Mouse (Mus musculus): ENCODE measurements around the gene Tnf.

Tnf gene

DNA sequence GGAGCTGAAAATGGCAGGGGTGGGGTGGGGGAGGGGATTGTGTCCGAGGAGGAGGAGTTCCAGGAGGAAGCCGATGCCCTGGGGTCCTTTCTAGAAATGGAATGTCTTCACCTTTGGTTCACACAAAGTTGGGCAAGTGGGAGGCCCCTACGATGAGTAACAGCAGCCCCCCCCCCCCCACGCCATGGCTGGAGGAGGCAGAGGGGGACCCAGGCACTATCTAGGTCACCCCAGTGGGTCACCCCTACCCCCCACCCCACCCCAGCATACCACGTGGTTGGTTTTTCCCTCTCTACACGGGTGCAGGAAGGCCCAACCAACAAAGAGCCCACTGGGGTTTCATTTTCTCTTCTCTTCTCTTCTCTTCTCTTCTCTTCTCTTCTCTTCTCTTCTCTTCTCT, 4.7 kb downstream of the Tnf start:
- no peak for DNase-seq

DNA sequence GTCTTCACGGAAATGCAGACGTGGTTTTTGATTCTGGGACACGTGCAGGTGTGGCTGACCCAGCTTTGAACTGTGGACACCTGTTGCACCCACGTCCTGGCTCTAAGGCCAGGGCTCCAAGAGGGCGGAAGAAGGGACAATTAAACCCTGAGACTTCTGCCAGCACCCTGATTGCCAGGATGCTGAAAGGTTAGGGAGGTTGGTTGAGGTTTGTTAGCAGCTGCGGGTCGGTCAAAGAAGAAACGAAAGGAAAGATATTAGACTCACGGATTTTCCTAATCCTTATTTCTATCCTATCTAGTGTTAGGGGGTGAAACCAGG, 5.5 kb downstream of the Tnf start:
- DNase-seq, result no peak

DNA sequence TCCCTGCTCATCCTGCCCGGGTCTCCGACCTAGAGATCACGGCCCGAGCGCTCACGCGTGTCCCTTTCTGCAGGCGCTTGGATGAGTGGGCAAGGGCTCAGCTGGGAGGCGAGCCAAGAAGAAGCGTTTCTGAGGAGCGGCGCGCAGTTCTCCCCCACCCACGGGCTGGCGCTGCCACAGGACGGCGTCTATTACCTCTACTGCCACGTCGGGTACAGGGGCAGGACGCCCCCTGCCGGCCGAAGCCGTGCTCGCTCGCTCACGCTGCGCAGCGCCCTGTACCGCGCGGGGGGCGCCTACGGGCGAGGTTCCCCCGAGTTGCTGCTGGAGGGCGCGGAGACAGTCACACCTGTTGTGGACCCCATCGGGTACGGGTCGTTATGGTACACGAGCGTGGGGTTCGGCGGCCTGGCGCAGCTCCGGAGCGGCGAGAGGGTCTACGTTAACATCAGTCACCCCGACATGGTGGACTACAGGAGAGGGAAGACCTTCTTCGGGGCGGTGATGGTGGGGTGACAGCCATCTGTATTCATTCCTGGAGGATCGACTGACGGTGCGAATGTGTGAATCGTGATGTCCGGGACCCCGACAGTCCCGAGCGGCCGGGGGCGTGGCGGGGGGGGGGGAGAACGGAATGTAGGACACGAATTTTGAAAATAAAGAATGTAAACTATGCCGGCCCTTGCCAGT, 6.0 kb downstream of the Tnf start:
- peak; percentile 85 for DNase-seq

DNA sequence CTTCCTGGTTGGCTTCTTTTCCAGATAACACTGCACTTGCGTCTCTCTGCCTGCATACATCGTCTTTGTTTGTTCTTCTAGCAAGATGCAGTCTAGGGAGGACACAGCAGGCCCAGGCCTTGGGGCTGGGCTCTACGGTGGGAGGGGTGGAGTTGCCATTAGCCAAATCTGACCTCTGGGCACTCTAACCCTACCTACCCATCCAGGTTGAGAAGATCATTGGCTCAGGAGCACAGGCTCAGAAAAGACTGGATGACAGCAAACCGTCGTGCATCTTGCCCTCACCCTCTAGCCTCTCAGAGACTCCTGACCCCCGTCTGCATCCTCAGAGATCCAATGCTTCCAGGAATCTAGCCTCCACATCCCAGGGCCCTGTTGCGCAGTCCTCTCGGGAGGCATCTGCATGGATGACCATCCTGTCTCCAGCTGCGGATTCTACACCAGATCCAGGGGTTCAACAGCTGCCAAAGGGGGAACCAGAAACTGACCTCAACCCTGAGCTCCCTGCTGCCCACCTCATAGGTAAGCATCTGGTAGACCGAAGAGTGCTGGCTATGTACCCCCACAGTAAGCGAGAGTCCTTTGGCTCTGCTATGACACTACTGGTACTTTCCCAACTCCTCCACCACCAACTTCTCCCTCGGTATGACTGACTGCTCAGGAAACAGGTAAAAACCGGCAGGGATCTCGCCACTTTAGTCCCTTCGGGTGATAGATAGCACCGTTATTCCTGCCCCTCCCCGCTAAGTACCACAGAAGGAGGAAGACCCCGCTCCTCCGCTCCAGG, 6.8 kb downstream of the Tnf start:
- DNase-seq, result no peak

DNA sequence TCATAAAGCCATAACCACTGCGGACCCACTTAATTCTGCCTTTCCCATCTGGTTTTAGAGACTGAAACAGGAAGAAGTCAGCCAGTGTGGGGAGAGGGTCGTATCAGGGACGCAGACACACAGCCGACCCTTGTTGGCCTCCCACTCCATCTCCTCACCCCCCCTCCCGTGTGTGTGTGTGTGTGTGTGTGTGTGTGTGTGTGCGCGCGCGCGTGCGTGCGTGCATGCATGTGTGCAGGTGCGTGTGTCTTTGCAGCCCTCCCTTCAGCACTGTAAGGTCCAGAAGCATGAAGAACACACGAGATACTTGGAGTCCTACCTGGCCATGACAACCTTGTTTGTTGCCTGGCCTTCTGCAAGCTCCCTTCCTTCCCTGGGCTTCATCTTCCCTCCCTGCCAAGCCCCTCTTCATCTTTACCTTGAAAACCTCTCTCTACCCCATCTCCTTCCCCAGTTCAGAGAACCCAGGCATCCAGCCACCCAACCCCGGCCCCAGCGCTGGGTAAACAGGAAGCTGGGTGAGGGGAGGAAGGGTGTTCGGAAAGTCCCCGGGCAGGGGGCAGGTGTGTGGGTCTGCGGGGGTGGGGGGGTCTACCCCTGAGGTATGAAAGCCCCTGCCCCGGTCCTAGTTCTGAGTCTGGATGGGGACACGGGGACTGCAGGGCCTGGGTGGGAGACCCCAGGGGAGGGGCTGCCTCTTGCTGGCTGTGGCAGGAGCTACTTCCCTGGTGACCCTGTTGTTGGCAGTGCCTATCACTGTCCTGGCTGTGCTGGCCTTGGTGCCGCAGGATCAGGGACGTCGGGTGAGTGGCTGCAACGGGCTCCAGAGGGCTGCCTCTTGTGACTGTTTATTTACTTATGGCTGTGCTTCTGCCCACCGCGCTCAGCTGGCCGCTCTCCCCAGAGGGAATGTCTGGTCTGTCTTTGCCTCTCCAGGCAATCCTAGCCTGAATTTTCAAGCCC, 7.6 kb downstream of the Tnf start, which contains the start of gene Ltb:
Ltb (plus strand) TSS at position 559 of the 963 bp plus-strand sequence.
- no peak for DNase-seq

DNA sequence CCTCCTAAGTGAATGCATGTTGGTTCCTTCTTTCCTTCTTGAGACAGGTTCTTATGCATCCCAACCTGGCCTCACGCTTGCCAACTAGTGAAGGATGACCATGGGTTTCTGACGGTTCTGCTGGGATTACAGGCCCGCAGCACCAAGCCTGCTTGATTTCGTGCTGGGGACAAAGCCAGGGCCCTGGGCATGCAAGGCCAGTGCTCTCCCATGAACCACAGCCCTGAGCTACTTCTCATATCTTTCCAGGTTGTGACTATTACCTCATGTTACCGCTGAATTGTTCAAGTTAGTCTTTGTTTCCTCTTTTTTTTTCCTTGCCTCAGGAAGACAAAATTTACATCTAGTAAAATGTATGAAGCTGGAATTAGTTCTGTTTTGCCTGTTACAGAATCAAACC, 8.9 kb downstream of the Tnf start:
- no peak for DNase-seq

DNA sequence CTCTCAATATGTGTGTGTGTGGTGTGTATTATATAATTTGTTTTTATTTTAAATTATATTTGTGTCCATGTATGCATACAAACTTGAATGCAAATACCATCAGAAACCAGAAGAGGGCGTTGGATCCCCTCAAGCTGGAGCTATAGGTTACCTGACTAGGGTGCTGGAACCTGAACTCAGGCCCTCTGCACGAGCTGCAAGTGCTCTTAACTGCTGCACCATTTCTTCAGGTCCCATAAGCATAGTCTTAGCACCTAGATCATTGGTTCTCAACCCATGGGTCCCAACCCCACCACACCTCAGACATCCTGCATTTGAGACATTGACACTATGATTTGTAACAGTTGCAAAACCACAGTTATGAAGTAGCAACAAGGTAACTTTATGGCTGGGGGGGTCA, 10.1 kb downstream of the Tnf start:
- no peak for DNase-seq

DNA sequence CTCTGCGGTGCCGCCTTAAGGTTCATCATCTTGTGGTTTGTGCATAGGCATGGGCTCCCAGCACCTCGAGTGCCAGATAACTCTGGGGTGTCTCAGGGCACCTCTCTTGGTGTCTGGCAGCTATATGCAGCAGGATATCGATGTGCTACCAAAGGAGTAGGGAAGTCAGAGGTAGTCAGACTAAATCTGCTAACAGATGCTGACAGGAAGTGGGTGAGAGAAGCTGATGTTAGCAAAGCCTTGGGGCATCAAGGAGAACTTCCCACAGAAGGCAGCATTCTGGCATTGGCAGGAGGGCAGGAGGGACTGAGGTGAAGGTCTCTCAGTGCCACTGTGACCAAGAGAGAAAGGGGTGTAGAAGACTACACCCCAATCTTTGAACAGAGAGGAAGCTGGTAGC, 11.7 kb downstream of the Tnf start:
- no peak for DNase-seq

DNA sequence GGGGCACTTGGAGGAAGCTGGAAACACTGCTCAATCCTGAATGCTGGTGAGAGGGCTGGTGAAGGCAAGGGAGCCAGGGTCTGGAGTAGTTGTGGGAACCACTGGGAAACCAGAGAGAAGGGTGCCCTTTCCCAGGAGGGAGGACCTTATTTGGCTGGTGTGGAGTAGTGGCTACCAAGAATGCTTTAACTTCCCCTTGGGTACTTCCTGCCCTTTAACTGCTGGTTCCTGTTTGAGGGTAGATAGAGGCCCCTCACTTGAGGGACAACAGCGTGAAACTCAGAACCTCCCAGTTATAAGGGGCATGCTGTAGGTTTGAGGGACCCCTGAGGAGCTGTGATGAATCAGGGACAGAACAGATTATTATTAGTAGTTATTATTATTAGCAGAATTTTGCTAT, 12.6 kb downstream of the Tnf start:
- no peak for DNase-seq

DNA sequence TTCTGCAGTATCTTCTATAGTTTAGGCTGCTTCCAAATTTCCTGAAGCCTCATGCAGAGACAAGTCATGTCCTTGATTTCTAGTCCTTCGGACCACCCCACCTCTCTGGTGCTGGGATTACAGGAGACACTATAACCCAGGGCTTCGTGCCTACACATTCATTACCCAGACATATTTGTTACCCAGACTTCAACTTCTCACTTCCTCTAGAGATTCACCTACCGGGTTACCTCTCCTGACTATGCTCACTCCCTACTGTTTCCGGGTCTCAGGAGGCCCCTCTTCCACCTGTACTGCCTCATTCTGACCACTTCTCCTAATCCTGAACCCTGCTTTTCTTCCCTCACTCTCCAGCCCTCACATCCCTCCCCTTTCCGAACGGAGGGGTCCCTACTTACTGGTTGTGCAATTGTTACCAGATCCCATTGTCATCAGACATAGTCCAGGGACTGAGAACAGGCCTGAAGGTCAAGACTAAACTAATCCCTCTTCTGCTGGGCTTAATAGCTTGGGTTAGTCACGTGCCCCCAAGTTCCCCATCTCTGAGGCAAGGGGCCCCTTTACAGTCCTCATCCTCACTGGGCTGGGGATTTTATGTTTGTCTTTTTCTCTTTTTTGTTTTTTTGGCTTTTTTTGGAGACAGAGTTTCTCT, 13.7 kb downstream of the Tnf start, which contains the start of gene Lst1:
Lst1 (minus strand) TSS at position 481 of the 652 bp plus-strand sequence.
- no peak for DNase-seq

DNA sequence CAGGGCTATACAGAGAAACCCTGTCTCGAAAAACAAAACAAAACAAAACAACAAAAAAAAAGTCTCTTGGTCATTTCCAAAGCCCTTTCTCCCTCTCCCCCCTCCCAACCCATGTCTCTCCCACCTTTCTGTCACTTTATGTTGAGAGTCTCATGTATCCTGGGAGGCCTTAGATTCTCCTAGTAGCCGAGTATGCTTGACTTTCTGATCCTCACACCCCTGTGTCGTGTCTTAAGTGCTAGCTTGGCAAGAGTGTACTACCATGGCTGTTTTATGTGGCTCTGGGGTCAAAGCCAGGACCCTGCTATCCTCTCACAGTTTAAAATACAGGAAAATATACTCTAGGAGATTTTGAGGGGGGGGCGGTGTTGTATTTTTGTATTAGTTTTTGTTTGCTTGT, 14.5 kb downstream of the Tnf start:
- DNase-seq, result no peak

DNA sequence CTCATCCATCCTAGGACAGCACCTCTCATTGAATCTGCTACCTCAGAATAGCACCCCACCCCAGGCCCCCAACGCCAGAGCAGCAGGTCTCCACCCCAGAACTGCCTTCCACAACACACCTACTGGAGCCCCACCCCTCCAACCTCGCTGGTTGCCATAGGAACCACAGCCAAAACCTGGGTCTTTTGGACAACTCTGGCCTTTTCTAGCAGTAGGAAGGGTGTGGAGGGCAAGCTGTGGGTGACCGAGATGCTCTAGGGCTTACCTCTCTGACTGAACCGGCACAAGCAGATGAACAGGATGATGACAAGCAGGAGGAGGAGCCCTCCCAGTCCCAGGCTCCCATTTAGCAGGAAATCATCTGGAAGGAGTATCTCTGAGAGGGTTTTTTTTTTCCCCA, 15.1 kb downstream of the Tnf start:
- no peak for DNase-seq

DNA sequence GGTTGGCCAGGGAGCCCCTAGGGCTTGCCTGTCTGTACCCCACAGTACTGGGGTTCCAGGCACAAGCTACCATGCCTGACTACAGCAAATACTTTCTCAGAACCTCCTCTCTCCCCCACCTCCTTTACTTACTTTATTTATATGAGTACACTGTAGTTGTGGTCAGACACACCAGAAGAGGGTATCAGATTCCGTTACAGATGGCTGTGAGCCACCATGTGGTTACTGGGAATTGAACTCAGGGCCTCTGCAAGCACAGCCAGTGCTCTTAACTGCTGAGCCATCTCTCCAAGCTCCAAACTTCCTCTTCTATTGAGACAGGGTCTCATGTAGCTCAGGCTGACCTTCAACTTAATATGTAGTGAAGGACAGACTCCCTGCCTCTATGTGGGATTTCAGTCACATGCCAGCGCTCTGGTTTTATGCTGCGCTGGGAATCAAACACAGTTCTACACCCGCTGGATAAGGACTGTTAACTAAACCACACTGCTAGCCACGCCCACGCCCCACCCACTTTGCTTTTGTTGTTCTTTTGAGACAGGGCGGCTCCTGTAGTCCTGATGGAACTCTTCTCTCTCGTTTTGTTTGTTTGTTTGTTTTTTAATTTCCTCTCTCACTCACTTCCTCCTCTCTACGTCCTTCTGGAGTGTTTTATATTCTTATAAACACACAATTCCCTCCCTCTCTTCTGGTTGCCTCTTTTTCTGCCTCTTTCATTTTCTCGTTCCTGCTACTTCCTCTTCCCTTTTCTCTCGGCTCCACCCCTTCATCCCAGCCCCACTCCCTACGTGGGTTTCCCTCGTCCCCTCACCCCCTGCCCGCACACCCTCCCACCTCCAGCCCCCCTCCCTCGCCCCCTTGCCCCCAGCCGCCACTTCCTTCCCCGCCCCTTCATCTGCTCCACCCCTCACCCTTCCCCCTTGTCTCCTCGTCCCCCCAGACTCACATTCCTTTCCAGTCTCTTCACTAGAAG, 15.9 kb downstream of the Tnf start:
- DNase-seq, result peak; percentile 75

DNA sequence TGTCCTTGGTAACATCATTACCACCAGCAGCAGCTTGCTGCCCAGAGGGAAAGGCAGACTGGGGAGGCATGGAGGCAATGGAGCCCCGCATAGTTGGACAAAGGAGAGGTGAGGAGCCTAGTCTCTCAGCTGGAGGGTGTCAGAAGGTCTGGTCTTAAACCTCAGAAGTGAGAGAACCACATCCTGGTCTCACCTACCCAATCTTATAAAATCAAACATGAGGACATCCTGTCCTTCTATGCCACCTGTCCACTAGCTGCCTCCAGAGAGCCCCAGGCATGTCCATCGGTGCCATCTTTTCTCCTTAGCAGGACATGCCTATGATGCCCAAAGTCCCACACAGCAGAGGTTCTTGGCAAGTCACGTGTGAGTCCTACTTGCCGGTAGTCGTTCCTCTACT, 21.7 kb downstream of the Tnf start:
- no peak for DNase-seq

DNA sequence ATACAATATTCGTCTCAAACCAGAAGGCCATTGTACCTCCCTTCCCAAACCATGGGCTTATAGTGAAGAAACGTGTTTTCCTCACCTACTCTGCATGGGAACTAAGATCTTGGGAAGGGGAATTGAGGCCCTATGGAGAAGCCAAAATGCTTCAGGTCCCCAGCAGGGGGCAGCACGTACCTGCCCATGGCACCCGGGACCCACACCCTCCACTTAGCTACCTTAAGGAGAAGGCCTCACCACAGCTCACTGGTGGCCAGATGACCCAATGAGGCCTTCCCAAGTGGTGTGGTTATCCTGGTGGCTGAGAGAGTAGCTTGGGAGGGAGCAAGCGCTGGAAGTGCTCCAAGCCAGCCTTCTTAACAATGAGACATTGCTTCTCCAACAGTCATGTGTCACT, 23.3 kb downstream of the Tnf start:
- peak; percentile 77 for DNase-seq

DNA sequence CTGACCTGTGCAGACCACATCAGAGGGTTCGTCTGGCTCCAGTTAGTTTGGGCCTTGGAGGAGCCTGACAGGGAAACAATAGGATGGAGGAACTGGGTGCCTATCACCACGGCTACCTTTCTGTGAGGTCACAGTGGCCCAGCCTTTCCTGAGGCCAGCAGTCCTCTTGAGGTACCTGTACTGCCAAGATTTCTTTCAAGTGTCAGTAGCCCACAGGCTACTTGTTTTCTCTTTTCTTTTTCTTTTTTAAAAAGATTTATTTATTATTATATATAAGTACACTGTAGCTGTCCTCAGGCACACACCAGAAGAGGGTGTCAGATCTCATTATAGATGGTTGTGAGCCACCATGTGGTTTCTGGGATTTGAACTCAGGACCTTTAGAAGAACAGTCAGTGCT, 25.8 kb downstream of the Tnf start, which contains the start of gene Aif1:
Aif1 (minus strand) TSS at position 101 of the 400 bp plus-strand sequence.
- DNase-seq, result no peak

DNA sequence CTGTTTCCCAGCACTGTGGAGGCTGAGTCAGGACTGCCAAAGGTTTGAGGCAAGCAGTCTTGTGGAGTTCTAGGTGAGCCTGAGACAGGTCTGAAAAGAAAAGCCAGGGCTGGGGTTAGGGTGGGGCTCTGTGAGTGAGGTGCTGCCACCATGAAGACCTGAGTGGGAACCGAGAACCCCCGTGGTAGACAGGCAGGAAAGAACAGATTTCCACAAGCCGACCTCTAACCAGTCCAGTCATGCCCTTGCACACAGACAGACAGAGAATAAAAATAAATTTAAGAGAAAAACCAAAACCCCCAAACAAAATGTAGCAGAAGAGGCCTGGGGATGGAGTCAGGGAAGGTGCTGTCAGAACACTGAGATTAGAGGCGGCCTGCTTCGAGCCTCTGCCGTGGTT, 26.4 kb downstream of the Tnf start:
- DNase-seq, result no peak

DNA sequence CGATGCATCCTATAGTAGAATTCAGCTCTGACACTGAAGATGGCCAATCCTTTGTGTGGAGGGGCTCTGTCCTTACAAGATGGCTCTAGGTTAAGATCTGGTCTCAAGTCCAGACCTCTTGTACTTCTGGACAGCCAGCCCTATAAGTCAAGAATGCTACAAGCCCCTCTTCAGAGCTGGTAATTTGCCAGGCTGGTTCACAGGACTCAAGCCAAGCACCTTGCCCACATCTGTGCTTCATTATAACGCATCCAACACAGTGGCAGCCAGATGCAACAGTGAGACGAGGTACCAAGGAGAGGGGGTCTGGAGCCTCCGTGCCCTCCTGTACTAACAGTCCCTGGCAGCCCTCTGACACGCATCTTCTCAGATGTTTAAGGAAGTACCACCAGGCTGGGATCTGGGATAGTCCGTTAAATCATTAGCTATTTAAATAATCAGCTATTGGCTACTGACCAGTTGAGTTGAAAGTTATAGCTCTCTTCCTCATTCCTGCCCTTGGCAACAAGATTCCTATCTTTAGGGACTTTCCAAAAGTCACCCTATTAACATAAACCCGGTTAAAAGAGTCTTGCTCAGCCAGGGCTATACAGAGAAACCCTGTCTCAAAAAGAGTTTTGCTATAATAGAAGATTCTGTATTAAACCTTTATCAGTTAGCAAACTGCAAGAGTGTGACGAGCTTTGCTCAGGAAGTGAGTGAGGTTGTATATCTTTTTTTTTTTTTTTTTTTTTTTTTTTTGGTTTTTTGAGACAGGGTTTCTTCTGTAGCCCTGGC, 27.4 kb downstream of the Tnf start:
- DNase-seq, result no peak

DNA sequence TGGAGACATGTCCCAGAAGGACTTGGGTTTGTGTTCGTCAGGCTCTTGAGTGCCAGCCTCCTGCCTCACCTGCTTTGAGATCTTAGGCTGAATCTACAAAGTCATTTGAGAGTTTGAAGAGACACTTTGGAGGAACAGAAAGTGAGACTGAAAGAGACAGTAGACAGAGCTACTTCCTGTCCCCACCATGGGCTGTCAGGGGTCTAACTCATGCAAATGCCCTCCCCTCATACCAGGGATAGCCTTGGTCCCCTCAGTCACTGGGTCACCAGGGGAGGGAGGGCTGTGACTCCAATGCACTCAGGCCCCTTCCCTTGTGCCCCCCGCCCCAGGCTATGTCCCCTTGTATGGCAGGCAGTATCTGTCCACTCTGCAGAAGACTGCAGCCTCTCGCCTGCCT, 28.5 kb downstream of the Tnf start:
- DNase-seq, result no peak

DNA sequence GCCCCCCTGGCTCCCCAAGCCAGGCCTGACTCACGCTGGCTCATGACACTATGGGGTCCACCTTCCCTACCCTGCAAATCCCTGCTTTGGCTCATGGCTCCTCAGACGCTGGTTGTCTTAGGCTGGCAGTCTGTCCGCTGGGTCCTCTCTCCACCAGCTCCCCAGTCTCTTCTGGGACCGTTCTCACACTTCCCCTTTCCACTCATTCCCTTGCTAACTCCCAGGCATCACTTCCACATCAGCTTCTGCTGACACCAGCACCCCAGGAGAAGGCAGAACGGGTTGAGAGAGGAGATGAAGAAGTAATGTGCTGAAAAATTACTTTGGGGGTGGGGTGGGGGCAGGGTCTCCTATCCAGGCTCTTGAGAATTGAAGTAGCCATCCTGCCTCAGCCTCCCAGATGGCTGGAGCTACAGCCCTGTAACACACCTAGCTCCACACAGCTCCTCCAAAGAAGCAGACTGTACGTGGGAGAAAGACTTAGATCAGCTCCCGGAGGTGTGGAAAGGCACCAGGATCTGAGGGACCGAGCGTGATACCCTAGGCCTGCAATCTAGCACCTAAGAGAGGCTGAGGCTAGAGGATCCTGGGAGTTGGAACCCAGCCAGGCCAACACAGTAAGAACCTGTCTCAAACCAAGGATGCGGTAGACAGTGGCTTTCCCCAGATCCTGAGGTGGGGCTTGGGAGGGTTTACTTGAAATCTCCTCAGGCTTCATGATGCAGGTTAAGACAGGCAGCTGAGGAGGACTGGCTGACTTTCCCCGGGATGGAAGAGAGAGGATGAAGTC, 29.2 kb downstream of the Tnf start:
- no peak for DNase-seq

Measured in kidney, adult 18-20 months (tissue).